In the genomic region with DNA sequence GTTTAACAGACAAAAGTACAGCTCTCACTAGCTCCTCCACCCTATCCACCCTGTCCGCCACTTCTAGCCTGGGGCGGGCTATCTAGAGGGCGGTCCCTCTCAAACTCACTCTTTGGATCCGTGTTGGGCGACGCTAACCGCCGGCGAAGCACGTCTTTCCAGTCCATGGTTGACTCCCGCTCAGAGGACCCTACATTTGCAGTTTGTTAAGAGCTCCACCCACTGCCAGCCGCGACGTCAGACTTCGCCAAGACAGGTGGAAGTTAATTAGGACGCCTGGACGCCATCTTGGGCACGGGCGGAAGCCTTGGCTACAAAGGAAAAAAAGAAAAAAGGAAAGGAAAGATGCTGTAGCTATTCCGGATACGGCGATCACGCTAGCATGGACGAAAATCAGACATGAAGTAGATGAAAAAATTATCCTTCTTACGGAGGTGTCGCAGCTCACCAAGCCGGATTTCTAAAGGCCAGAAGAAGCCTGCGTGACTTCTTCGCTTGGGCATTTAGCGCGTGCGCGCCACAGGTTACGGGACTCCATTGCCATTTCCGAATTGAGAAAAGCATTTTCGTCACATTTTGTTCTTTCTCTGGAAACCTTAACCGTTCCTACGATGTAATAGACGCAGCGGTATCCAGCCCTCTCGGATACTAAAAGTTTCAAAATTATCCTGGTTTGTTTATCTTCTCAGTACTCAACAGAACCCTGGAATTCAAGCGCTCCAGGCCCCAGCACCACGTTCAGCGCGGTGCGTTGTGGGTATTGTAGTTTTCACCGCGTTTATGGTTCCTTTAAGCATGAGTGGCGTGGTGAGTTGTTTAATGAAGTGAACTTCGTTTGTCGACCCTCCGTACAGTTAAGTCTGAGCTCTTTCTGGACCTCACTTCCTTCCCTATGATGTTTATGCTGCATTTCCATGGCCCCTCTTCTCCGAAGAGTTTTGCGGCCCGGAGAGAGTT, we compare ENCODE assay signal across 7 mouse cellular contexts. TPM values are rescaled to one million over a fixed set of nuclear protein-coding genes. Genes with fewer than 3 reads are reported as not detected.
A peak's percentile ranks its signal among the peaks of the same experiment; 100 is the strongest.
DNase-seq lines count a peak whose midpoint lies in the region; ATAC-seq lines count a peak whose summit lies in the region.

A gene (minus strand): TSS at position 514 of the 957 bp plus-strand sequence.

- no peaks in the 10 kb centered on the region for H3K27me3 ChIP-seq in intestine, embryonic 16.5 days (replicated peaks; ENCODE audit: control insufficient read depth, insufficient read depth, low read length)
- H3K27me3 ChIP-seq in midbrain, embryonic 11.5 days (ENCODE audit: control insufficient read depth, insufficient read depth, low read length): no peaks in the 10 kb centered on the region

- peak within 1 kb of the TSS; percentile 56 for H3K4me2 ChIP-seq in intestine, embryonic 16.5 days (ENCODE audit: low read depth, low read length)
- peak within 1 kb of the TSS; percentile 65 for H3K4me2 ChIP-seq in midbrain, embryonic 11.5 days

- peaks cover 4% of the 10 kb centered on the region; the same call in 1 of the 2 replicates for H3K36me3 ChIP-seq in intestine, embryonic 16.5 days (ENCODE audit: control insufficient read depth, insufficient read depth, low read length)
- H3K36me3 ChIP-seq in midbrain, embryonic 11.5 days (ENCODE audit: control insufficient read depth, insufficient read depth, low read length): no peaks in the 10 kb centered on the region

- H3K4me3 ChIP-seq in intestine, embryonic 16.5 days (ENCODE audit: low read length): peak within 1 kb of the TSS; percentile 64
- H3K4me3 ChIP-seq in midbrain, embryonic 11.5 days (ENCODE audit: low read depth, low read length): peak within 1 kb of the TSS; percentile 65

- H3K27ac ChIP-seq in intestine, embryonic 16.5 days (ENCODE audit: low read length): peak within 1 kb of the TSS; percentile 93
- peak within 1 kb of the TSS; percentile 42 for H3K27ac ChIP-seq in midbrain, embryonic 11.5 days (ENCODE audit: low read depth, low read length)

- DNase-seq in adrenal gland, adult 8-10 months: peak; percentile 90
- DNase-seq in embryo, embryonic 9.5 days (ENCODE audit: extremely low spot score): peak; percentile 93
- peak; percentile 62 to 89 for DNase-seq in gastrocnemius, postnatal 4 days (ENCODE audit: low spot score in 2 of 2)
- peak; percentile 92 to 94 for DNase-seq in left cerebral cortex, postnatal 36 days (ENCODE audit: low spot score in 2 of 2)
- DNase-seq in midbrain, embryonic 11.5 days (ENCODE audit: low spot score, missing footprints): peak; percentile 98
- DNase-seq in skeletal muscle tissue, adult 2 months (ENCODE audit: low read depth, low spot score): peak; percentile 87

- H3K4me1 ChIP-seq in intestine, embryonic 16.5 days (ENCODE audit: control insufficient read depth, insufficient read depth, low read length): peaks cover 21% of the 10 kb centered on the region; the same call in 1 of the 2 replicates
- peaks cover 15% of the 10 kb centered on the region for H3K4me1 ChIP-seq in midbrain, embryonic 11.5 days (ENCODE audit: control insufficient read depth, insufficient read depth, low read length)

- no peaks in the 10 kb centered on the region for H3K9me3 ChIP-seq in intestine, embryonic 16.5 days (ENCODE audit: control insufficient read depth, low read length)
- no peaks in the 10 kb centered on the region for H3K9me3 ChIP-seq in midbrain, embryonic 11.5 days (ENCODE audit: control insufficient read depth, low read length)

- under 1% methylated on average over 55 of the region's 55 CpGs for WGBS in intestine, embryonic 16.5 days
- under 1% methylated on average over 55 of the region's 55 CpGs for WGBS in midbrain, embryonic 11.5 days

- peak within 1 kb of the TSS; percentile 74 for H3K9ac ChIP-seq in intestine, embryonic 16.5 days (ENCODE audit: low read depth, low read length)
- peak within 1 kb of the TSS; percentile 82 for H3K9ac ChIP-seq in midbrain, embryonic 11.5 days (ENCODE audit: low read length)

- ATAC-seq in intestine, embryonic 16.5 days: peak; percentile 95
- ATAC-seq in midbrain, embryonic 11.5 days (ENCODE audit: low FRiP score): peak; percentile 94

- intact Hi-C loops in left cerebral cortex, postnatal 36 days (cut with DNase I): no loop called here

RNA-seq across cellular contexts. Expression of the gene that starts here (rescaled TPM):
- total RNA-seq in adrenal gland, adult 8-10 months (2022): 10 to 100 TPM in 3 of 4 experiments, 1 to 10 TPM in 1; 8.6 to 15.4 (median 12.0) TPM
- 10 to 100 TPM in 1 of 2 experiments, 1 to 10 TPM in 1; 8.4 to 13.2 TPM for total RNA-seq in gastrocnemius, postnatal 4 days (2021)
- polyA plus RNA-seq in intestine, embryonic 16.5 days (2015; fragmentation: Nextera tagmentation; extraction: Ambion mirVana): 9.6 and 10.2 TPM in 2 replicates
- 10 to 100 TPM; 11.0 to 13.0 TPM for total RNA-seq in left cerebral cortex, postnatal 36 days (2021)
- polyA plus RNA-seq in midbrain, embryonic 11.5 days (2014; fragmentation: Nextera tagmentation; extraction: Ambion mirVana): 33.4 and 37.4 TPM in 2 replicates

Comparison
In these comparisons a context has a peak if more than half of its experiments do, and no peak if none do; other contexts are left out.
1. Peak in every context shown above with its lines: DNase-seq, ATAC-seq, H3K4me3 ChIP-seq and H3K27ac ChIP-seq.